Mouse (Mus musculus) ovary, postnatal 10 days (tissue): Measurements from ENCODE around the gene U2af1l4.

Experiments used
- DNase-seq: peaks from one replicate; pipeline ENCODE4 v3.0.0; 2022; ENCODE audit warnings: low spot score

U2af1l4 gene

DNA sequence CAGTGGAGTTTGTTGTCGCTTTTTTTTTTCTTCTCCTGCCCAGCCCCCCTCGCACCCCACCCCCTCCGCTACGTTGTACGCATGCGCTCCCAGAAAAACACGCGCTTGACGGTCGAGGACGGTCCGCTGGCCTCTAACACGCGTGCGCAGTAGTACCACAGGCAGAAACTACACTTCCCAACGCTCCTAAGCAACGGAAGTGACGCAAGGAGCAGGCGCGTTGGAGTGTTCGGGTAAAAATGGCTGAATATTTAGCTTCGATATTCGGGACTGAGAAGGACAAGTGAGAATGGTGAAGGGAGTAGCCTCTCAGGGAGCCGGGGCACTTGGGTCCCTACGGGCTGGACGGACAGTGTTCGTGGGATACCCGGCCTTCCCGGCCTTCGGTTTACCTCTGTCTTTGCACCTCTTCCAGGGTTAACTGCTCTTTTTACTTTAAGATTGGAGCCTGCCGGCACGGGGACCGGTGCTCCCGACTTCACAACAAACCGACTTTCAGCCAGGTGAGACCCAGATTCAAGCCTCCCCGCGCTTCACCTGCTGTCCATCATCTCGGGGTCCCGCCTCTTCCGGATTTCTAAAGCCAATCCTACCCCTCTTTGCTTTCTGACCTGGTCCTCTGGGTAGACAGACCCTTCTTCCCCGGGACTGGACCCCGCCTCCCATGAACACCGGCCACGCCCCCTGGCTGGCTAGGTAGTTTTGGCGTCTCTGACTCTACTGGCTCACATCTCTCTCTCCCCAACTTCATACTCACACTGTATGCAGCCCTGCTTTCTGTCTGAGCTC is at the start of gene U2af1l4, which contains the start of the genes Gm49396 and Psenen:
Gene U2af1l4, plus strand, starts transcription at position 185 of the 789 bp plus-strand sequence.
Gene Gm49396, plus strand, starts transcription at position 228 of the 789 bp plus-strand sequence.
Gene Psenen, minus strand, starts transcription at position 511 of the 789 bp plus-strand sequence.
- peak; percentile 83 for DNase-seq

DNA sequence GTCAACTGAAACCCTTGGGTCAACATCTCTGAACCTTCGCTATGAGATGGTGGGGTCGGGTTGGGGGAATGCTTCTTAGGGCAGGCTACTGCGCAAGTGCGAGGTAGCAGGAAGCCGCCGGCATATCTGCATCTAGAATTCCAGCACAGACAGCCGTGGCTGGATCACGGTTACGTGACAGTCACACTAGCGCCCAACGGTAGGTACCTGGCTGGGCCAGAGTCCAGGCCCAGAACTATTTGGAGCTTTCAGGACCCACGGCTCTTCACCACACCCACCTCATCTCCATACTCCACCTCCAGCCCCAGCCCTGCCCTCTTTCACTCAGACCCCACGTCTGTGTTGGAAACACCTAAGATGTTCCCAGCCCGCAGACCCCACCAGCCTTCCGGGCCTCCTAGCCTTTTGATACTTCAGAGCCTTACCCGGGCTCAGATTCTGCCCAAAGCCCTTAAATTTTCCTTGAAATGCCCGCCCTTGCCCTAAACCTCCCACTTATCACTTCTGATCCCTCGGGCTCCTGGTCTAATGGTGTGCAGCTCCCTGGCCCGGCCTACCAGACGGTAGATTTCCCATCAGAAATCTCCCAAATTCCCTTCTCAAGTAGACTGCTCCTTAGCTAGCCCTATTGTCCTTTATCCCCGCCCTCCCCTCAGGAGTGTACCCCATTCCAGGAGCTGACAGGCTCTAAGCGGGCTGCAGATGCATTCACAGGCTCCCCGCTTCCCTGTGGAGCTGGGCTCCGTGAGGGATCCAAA is 47.9 kb upstream of the U2af1l4 start:
- no peak for DNase-seq

DNA sequence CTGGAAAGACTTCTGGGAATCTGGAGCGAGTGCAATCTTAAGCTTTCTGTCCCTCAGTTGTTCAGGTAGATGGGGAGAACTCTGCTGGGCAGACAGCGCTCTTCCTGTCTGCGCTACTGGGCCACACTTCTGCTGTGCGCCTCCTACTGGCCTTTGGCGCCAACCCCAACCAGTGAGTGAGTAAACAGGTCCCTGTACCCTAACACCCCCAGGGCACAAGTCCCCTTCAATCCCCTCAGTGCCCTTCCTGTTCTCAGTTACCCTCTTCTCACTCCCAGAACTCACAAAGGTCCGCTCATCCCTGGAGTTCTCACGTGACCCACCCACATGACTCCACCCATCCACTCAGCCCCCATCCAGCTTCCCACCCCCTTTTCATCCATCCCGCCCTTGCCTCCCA is 44.8 kb upstream of the U2af1l4 start:
- DNase-seq: no peak

DNA sequence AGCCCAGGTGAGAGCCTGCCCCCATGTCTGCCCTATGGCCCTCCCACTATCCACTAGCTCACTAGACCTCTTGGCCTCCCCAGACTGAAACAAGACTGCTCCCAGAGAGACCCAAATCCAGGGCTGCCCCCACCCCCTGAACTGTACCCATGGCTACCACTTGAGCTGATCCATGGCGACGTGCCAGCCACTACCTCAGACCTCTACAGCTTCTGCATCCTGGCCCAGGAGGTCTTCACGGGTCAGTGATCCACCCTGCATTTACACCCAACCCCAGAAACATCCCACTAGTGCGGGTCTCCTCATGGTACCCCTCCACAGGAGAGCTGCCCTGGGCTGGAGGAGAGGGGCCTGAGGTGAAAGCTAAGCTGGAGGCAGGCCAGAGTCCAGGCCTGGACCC is 42.7 kb upstream of the U2af1l4 start:
- no peak for DNase-seq

DNA sequence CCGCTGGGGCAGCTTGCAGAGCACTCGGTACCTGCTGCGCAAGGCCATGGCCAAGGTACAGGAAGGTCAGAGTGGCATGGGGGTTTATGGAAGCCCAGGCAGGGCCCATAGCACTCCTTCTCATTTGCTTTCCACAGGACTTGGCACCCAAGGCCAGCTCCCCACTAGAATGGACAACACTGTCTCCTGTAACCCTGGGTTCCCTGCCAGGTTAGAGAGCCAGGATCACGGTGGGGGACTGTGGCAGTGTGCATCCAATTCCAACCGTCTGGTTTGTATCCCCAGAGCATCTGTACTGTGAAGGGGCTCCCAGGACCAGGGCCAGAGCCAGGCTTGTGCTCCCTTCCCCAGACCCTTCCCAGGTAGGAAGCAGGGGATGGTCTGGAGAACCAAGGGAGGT is 42.2 kb upstream of the U2af1l4 start:
- no peak for DNase-seq

DNA sequence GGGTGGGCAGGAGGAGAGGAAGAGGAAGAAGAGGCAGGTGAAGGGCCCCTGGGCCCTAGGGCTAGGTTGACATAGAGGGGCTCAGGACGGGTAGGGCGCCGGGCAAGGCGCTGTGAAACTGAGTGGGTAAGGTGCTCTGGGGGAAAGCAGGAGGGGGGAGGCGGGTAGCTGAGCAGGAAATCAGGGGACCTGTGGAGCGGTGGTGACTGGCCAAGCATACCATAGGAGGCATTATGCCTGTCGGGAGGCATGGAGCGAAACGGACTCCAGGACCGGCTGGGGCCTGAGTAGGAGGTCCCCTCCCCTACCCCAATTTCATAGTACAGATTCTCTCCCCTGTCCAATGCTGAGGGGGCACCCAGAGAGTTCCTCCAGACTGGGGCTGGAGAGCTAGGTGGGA is 40.2 kb upstream of the U2af1l4 start:
- no peak for DNase-seq

DNA sequence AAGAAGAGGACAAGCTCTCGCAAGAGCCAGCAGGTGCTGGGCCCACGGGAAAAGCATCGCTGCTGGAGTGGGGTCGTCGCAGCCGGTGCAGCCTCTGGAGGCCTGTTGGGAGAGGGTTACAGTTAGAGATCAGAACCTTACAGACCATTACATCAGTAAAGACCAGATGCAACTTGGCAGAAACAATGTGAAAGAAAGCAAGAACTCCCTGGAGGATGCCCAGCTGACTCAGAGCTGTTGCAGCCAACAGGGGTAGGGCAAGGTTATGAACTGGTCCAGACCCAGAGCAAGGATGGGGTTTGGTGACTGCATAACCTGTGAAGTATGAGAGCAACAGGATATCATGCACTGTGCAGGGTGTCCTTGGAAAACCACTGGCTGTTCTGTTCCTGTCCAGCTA is 38.6 kb upstream of the U2af1l4 start:
- DNase-seq: no peak

DNA sequence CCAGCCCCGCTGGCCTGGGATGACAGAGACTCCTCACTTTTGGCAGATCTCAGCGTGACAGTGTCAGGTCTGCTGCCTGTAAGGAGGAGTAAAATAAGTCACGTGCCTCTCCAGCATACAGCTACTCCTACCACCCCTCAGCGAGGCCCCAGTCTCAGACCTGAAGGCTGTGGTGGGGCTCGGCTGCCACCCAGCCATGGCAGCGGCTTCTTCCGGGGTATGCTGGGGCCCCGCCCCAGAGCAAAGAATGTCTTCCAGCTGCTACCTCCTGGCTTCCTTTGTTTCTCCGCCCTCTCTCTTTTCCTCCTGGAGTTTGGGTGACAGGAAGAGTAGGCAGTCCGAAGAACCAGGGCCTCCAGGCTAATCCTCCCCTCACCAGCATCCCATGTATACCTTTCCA is 37.1 kb upstream of the U2af1l4 start:
- no peak for DNase-seq

DNA sequence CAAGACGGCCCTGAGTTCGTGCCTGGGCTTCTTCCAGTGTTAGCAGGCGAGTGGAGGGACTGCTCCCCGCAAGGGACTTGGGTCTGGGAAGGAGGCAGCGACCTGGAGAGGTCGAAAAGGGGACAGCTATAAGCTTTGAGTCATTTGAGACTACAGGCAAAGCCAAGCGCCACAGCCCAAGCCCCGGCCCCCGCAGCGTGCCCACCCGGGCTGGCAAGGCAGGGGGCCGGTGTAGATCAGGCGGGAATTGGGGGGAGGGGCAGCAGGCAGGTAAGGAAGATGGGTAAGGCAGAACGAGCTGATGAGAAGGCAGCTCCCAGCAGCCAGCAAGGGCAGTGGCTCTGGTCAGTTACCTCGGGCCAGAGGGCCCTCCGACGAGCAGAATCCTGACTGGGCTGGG is 36.7 kb upstream of the U2af1l4 start:
- DNase-seq: no peak

DNA sequence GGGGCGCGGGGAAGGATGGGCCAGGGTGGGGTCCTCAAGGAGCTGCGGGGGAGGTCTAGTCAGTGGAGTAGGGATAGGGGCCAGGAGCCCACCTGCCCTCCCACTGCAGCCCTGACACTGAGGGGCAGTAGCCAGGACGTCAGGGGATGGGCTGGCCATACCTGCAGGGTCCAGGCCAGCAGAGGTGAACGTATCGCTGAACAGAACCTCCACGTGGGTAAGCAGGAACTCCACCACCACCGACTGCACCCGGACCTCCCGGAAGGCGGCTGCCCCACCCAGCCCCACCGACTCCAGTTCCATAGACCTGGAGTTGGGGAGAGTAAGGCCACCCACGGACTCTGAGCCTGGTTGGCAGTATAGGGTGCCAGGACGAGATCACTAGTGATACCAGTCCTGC is 36.1 kb upstream of the U2af1l4 start:
- DNase-seq: no peak

DNA sequence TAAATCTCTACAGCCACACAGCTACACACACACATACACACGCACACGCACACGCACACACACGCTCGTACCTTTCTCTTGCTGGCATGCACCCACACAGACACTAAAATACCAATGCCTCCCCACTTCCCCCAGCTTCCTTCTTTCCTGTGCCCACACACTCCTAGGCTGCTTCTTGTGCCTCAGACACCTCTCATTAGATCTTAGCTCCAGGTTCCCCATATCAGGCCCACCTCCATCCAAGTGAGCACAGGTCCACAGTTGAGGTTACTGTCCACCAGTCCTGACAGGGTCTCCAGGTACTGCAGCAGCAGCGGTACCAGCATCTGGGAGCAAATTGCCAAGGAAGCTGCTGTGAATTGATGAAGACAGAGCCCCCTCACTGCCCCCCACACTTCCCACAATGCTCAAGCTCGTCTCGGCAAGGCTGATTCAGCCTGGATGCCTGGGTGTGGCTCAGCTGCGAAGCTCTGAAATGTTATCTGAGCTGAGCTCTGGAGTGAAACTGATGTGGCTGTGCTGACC is 31.7 kb upstream of the U2af1l4 start:
- no peak for DNase-seq

DNA sequence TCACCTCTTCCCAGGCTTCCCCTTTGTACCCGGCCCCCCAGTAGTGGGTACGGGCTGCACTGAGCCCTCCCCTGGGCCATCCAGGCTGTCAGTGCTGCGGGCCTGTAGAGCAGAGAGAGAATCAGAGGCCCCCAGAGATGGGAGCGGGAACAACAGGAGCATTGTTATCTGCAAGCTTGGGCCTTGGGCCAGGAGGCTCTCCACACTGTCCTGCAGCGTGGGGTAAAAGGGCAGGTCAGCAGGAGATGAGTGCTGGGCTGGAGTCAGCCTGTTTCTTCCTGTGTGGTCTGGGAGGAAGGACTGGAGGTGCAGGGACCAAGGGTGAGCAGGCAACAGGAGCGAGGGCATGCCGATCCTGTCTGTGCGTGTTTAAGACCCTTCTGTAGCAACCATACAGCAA is 30.2 kb upstream of the U2af1l4 start:
- DNase-seq: no peak

DNA sequence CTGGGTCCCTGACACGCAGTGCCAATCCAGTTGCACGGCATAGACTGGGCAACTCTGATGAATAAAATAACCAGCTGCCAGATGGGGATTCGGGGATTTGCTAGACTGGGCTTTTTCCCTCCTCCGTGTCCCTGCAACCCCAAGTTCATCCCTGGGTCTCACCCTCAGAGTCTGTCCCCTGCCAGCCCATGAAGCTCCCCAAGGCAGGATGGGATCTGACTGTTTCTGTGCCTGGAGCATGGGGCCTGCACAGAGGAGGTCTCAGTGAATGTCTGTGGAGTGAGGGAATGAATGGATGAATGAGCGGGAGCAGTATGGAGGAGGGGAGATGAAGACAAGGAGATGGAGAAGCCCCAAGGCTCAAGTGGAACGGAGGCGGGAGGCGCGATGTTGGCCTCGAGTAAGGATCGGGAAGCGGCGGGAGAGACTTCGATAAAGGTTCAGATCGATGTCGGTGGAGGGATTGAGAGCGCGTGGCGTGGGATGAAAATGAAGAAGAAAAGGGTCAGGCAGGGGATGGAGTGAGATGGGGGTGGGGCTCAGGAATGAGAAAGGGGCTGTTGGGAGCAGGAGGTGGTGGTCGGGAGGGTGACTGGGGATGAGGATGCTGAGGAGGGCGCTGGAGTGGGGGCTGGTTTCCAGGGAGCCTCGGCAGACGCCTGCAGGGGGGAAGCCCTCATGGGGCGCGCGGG is 29.0 kb upstream of the U2af1l4 start:
- DNase-seq: no peak

DNA sequence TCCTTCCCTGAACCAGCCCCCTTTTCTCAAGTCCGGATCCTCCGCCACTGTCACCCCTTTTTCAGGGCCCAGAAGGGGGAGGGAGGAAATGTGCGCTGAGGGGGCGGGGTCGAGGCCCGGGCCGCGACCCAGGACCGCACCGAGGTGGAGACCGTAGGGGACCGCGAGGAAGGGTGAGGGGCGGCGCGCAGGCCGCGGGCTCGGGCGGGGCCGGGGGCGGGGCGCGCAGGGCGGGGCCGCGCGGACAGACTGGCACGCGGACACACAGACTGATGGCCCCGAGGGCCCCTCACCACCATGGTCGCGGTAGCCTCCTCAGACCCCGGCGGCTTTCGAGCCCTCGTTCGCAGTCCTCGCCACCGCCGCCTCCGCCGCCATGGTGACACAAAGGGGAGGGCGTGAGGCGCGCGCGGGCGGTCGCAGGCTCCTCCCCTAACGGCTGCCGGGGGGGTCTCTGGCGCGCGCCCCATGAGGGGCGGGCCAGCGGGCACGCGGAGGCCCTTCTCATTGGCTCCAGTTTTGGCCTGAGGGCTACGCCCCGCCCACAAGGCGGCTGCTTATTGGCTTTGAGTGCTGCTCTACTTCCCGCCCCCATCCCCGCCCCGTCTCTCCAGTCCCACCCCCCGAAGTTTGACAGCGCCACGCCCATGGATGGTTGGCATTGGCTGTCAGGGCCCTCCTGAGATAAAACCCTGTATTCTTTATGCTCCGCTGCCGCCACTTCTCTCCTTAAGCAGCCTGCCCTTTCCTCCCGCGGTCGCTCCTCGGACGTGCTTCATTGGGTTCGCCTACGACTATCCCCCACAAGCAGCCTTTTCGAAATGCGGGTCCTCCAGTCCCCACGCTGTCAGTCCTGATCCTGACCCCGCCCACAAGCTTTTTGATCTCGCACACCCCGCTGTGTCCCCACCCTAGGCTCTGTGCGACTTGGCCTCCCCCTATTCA is 28.2 kb upstream of the U2af1l4 start, which contains the start of gene Arhgap33:
Gene Arhgap33, minus strand, starts transcription at position 428 of the 945 bp plus-strand sequence.
- DNase-seq: peak; percentile 85

DNA sequence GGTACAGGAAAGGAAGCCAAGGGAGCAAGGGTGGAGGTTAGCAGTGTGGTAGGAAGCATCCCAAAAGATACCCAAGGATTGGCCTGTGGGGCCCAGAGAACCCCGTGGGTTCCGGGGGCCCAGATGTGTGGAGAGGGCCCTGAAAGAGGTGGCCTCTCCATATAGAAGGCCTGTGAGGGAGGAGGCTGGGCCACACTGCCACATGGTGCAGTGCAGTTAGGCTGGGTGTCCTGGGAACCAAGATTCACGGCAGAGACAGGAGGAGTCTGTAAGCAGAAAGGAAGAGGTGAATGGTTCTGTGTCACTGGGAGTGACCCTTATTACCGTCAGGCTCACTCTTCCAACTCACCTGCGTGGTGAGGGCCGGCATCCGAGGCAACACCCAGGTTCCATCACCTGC is 22.5 kb upstream of the U2af1l4 start:
- no peak for DNase-seq

DNA sequence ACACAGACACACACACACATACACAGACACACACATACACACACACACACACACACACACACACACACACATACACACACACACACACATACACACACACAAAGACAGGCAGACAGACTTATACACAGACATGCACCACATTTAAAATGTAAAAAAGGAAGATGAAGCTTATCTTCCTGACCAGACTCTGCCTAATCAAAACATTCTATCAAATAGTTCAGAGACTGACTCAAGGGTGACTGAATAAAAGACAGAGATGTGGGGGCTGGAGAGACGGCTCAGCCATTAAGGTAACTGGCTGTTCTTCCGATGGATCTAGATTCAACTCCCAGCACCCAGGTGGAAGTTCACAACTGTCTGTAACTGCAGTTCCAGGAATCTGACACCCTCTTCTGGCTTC is 18.8 kb upstream of the U2af1l4 start:
- DNase-seq: no peak

DNA sequence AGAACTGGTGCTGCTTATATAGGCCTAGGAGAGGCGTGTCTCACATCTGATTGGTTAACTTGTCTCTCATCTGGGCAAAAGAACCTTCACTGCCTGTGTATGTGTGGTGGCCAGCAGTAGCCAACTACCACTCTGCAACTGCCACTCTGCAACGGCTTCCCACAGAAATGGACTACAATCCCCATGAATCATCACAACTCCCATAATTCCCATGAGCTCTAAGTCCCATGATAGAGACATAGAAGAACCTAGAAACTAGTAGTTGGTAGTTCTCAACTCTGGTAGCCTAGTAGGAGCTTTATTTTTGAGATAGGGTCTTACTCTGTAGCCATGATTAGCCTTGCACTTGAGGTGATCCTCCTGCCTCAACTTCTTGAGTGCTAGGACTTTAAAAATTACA is 13.2 kb upstream of the U2af1l4 start:
- no peak for DNase-seq

DNA sequence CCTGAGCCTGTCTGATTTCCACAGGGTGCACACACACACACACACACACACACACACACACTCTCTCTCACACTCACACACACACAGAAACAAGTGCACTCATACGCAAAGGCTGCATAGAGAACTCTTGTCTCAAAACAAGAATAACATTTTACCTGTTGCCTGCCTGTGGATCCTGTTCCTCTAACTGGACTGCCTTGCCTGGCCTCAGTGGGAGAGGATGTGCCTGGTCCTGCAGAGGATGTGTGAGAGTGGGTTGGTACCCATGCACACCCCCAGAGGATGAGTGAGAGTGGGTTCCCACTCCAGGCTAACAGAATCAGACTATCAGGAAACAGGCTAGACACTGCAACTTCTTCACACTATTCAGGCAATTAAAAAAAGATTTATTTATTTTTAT is 12.5 kb upstream of the U2af1l4 start:
- no peak for DNase-seq

DNA sequence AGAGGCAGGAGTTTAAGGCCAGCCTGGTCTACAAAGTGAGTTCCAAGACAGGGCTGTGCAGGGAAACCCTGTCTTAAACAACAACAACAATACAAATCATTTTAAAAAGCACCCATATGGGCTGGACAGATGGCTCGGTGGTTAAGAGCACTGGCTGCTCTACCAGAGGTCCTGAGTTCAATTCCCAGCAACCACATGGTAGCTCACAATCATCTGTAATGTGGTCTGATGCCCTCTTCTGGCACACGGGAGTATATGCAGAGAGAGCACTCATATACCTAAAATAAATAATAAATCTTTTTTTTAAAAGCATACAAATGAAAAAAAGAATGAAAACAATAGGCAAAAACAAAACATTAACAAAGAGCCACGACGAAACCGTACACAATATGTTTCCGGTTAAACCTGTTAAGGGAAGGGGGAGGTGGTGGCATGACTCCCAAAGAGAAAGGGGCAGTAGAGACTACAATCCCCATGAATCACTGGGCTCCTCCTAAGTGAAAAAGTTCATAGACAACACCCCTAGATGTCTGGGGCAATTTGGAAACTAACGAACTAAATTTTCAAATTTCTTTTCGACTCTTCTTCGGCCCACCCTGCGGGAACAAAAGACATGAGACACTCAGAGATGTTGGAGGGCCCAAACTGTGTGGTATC is 11.5 kb upstream of the U2af1l4 start:
- DNase-seq: no peak

DNA sequence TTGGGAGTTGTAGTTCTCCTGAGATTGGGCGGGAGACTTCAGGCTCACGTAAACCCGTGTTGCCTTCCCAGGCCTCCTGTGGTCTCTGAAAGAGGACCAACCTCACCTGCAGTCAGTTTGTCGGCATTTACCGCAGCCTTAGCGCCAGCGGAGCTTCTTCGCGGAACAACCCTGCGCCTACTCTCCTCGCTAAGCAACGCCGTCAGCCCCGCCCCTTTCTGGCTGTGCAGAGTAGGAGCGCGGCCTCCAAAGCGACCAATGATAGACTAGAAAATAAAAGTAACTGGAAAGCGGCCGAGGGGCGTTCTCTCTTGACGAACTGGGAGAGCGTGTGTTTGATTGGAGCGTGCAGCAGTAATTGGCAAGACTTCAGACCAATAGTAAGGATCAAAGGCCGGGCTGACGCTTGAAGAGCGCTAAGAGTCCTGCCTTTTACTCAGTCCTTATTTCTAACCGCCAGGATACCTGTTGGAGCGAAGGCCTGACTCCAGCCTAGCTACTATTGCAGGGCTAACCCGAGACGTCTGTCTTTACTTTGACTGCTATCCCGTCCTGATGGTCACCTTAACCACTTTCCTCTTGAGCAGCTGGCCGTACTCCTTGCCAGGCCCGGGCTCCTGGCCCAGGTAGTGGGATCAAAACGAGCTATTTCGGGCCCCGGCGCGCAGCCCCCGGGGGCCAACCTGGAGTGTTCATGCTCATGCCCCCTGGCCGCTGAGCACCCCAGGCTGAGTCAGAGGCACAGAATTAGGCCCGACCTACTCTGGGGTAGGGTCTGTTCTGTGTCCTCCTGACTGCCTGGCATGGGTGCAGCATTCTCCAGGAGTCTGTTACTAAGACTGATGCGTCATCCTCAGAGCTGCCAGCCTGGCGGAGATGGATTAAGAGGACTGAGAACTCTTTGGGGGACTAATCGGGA is 10.7 kb upstream of the U2af1l4 start, which contains the start of the genes Hspb6 and Proser3:
Gene Hspb6, plus strand, starts transcription at position 77 of the 919 bp plus-strand sequence.
Gene Proser3, minus strand, starts transcription at position 198 of the 919 bp plus-strand sequence.
- peak; percentile 89 for DNase-seq
